Mouse (Mus musculus): Measurements from ENCODE around the gene Krt17. TPM values are rescaled to one million over a fixed set of nuclear protein-coding genes. Genes with fewer than 3 reads are reported as not detected.

Krt17 gene
- polyA plus RNA-seq, 1 experiment, result 0.08 TPM

GRCm38 (mm10) chr11:100221741-100222140, 39.1 kb downstream of the Krt17 start:
- H3K27me3 ChIP-seq (replicated peaks), result no peaks in the 10 kb centered on the region

GRCm38 (mm10) chr11:100219304-100219703, 41.5 kb downstream of the Krt17 start:
- Histone ChIP-seq H3K4me3 (replicated peaks) (no peak overlapping the region), H3K36me3 (replicated peaks; ENCODE audit: low read length) (no peaks in the 10 kb centered on the region), H3K27me3 (replicated peaks) (peaks cover 2% of the 10 kb centered on the region), H3K4me1 (no peaks in the 10 kb centered on the region), H3K9me3 (no peaks in the 10 kb centered on the region)
- TF ChIP-seq FLI1 (IDR thresholded peaks at IDR 0.05; ENCODE audit: low read length) (no peak), GATA1 (IDR thresholded peaks at IDR 0.05; ENCODE audit: borderline replicate concordance, low read length) (no peak)

More at GRCm38 (mm10) chr11:100221741-100222140, 39.1 kb downstream of the Krt17 start:
- Histone ChIP-seq H3K36me3 (replicated peaks; ENCODE audit: low read length) (no peaks in the 10 kb centered on the region), H3K4me3 (replicated peaks) (no peak overlapping the region), H3K9me3 (no peaks in the 10 kb centered on the region), H3K4me1 (no peaks in the 10 kb centered on the region)
- no peak for TF ChIP-seq FLI1 (IDR thresholded peaks at IDR 0.05; ENCODE audit: low read length)
- TF ChIP-seq GATA1 (IDR thresholded peaks at IDR 0.05; ENCODE audit: borderline replicate concordance, low read length), result no peak

GRCm38 (mm10) chr11:100208542-100208941, 52.3 kb downstream of the Krt17 start:
- Histone ChIP-seq H3K4me3 (replicated peaks) (no peak overlapping the region), H3K36me3 (replicated peaks; ENCODE audit: low read length) (no peaks in the 10 kb centered on the region), H3K4me1 (no peaks in the 10 kb centered on the region), H3K9me3 (no peaks in the 10 kb centered on the region), H3K27me3 (replicated peaks) (peaks cover 3% of the 10 kb centered on the region)
- TF ChIP-seq FLI1 (IDR thresholded peaks at IDR 0.05; ENCODE audit: low read length) (no peak), GATA1 (IDR thresholded peaks at IDR 0.05; ENCODE audit: borderline replicate concordance, low read length) (no peak)

- TF ChIP-seq GATA1 (IDR thresholded peaks at IDR 0.05; ENCODE audit: borderline replicate concordance, low read length) (no peak), FLI1 (IDR thresholded peaks at IDR 0.05; ENCODE audit: low read length) (no peak)
- H3K4me1 ChIP-seq, result no peaks in the 10 kb centered on the region
- H3K9me3 ChIP-seq, result no peaks in the 10 kb centered on the region
- peaks cover 3% of the 10 kb centered on the region for H3K27me3 ChIP-seq (replicated peaks)
- no peak within 1 kb of the TSS for H3K4me3 ChIP-seq (replicated peaks)
- H3K36me3 ChIP-seq (replicated peaks; ENCODE audit: low read length), result no peaks in the 10 kb centered on the region
These were observed 53.3 kb downstream of the Krt17 start, which contains the start of gene Krt14 for GRCm38 (mm10) chr11:100207498-100207897. TSS of gene Krt14 (minus strand) at chr11:100207548.

Other genes starting within 250 kb of the Krt17 start
- gene Krt33a, start 244.8 kb downstream of the Krt17 start, polyA plus RNA-seq (2012; ENCODE audit: insufficient read depth, low replicate concordance), result not detected in 2 replicates
- gene Krt33b, start 231.2 kb downstream of the Krt17 start, polyA plus RNA-seq (2012; ENCODE audit: insufficient read depth, low replicate concordance), result not detected in 2 replicates
- not detected in 2 replicates for gene Krt34, start 219.5 kb downstream of the Krt17 start, polyA plus RNA-seq (2012; ENCODE audit: insufficient read depth, low replicate concordance)
- not detected in 2 replicates for gene Krt31, start 210.5 kb downstream of the Krt17 start, polyA plus RNA-seq (2012; ENCODE audit: insufficient read depth, low replicate concordance)
- gene Krt32, start 172.8 kb downstream of the Krt17 start, polyA plus RNA-seq (2012; ENCODE audit: insufficient read depth, low replicate concordance), result not detected in 2 replicates
- gene Krt35, start 164.8 kb downstream of the Krt17 start, polyA plus RNA-seq (2012; ENCODE audit: insufficient read depth, low replicate concordance), result not detected in 2 replicates
- not detected in 2 replicates for gene Krt36, start 155.4 kb downstream of the Krt17 start, polyA plus RNA-seq (2012; ENCODE audit: insufficient read depth, low replicate concordance)
- not detected in 2 replicates for gene Krt13, start 139.5 kb downstream of the Krt17 start, polyA plus RNA-seq (2012; ENCODE audit: insufficient read depth, low replicate concordance)
- gene Krt15, start 125.1 kb downstream of the Krt17 start, polyA plus RNA-seq (2012; ENCODE audit: insufficient read depth, low replicate concordance), result not detected in 2 replicates
- gene Krt19, start 112.4 kb downstream of the Krt17 start, polyA plus RNA-seq (2012; ENCODE audit: insufficient read depth, low replicate concordance), result not detected in 2 replicates
- gene Krt9, start 67.8 kb downstream of the Krt17 start, polyA plus RNA-seq (2012; ENCODE audit: insufficient read depth, low replicate concordance), result not detected in 2 replicates
- 1.2 TPM in 1 of 2 replicates, not detected in the other for gene Krt14, start 53.5 kb downstream of the Krt17 start, polyA plus RNA-seq (2012; ENCODE audit: insufficient read depth, low replicate concordance)
- gene Krt16, start 12.1 kb downstream of the Krt17 start, polyA plus RNA-seq (2012; ENCODE audit: insufficient read depth, low replicate concordance), result not detected in 2 replicates
- gene Krt42, start 8.8 kb upstream of the Krt17 start, polyA plus RNA-seq (2012; ENCODE audit: insufficient read depth, low replicate concordance), result not detected in 2 replicates
- 123 and 768 TPM in 2 replicates for gene Eif1, start 58.9 kb upstream of the Krt17 start, polyA plus RNA-seq (2012; ENCODE audit: insufficient read depth, low replicate concordance)
- gene Gast, start 73.4 kb upstream of the Krt17 start, polyA plus RNA-seq (2012; ENCODE audit: insufficient read depth, low replicate concordance), result not detected in 2 replicates
- 0.06 TPM in 1 of 2 replicates, not detected in the other for gene Hap1, start 95.1 kb upstream of the Krt17 start, polyA plus RNA-seq (2012; ENCODE audit: insufficient read depth, low replicate concordance)
- gene Jup, start 136.7 kb upstream of the Krt17 start, polyA plus RNA-seq (2012; ENCODE audit: insufficient read depth, low replicate concordance), result 6.4 and 9.4 TPM in 2 replicates
- gene P3h4, start 153.8 kb upstream of the Krt17 start, polyA plus RNA-seq (2012; ENCODE audit: insufficient read depth, low replicate concordance), result not detected in 2 replicates
- 0.22 TPM in 1 of 2 replicates, not detected in the other for gene Fkbp10, start 154.7 kb upstream of the Krt17 start, polyA plus RNA-seq (2012; ENCODE audit: insufficient read depth, low replicate concordance)
- 48.3 and 86.4 TPM in 2 replicates for gene Nt5c3b, start 180.8 kb upstream of the Krt17 start, polyA plus RNA-seq (2012; ENCODE audit: insufficient read depth, low replicate concordance)
- 0.56 TPM in 1 of 2 replicates, not detected in the other for gene Klhl10, start 180.9 kb upstream of the Krt17 start, polyA plus RNA-seq (2012; ENCODE audit: insufficient read depth, low replicate concordance)
- gene Klhl11, start 211.7 kb upstream of the Krt17 start, polyA plus RNA-seq (2012; ENCODE audit: insufficient read depth, low replicate concordance), result 1.6 TPM in 1 of 2 replicates, not detected in the other

All from megakaryocyte, embryonic 14.5 days (primary cell).